Mouse (Mus musculus): Measurements from ENCODE around the gene Gm33815.
"Not testable (repeated sequence)": the region's sequence is repeated elsewhere in the genome, so short reads cannot be mapped to it uniquely, and the experiment has no call there.

Gm33815 gene

DNA sequence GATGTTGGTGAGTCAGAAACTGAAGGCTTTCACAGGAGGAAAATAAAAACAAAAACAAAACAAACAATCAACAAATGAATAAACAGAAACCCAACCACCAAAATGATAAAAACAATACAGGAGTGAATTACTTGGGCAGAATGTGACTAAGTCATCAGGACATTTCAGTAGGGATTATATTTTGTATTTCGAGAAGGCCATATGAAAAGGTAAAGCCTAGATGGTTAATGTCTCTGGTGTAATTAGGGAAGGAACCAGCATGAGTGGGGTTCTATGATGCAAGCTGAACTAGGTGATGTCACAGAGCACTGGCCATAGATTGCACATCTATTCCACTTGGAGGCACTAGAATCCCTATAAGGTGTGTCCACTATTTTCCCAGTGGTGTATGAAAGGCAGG, at the start of gene Gm33815:
Gm33815 (plus strand) TSS at position 301 of the 400 bp plus-strand sequence.
- not testable (repeated sequence) for DNase-seq

All from cerebellum, adult 18-20 months (tissue).